Mouse (Mus musculus) C2C12 (cell line): ENCODE measurements around the gene Lrrc2.

Experiments
- CEBPB ChIP-seq: IDR thresholded peaks from one replicate; pipeline ENCODE4 v1.6.1; 2011; ENCODE audit warnings: low read depth, mild to moderate bottlenecking, control low read depth, moderate library complexity
- CTCF ChIP-seq: IDR thresholded peaks from one replicate; pipeline ENCODE4 v1.5.1; 2011; ENCODE audit not compliant: control insufficient read depth, insufficient read depth, insufficient read length
- MAX ChIP-seq: IDR thresholded peaks from one replicate; pipeline ENCODE4 v1.6.1; 2011; ENCODE audit warnings: mild to moderate bottlenecking, control low read depth
- MYOD1 ChIP-seq: IDR thresholded peaks from one replicate; pipeline ENCODE4 v1.6.1; 2011; ENCODE audit warnings: low read depth; ENCODE audit not compliant: control insufficient read depth, insufficient read length
- MYOG ChIP-seq: IDR thresholded peaks from one replicate; pipeline ENCODE4 v1.6.1; 2011; ENCODE audit not compliant: control insufficient read depth, insufficient read length; ENCODE audit errors: extremely low read depth
- USF1 ChIP-seq: IDR thresholded peaks from one replicate; pipeline ENCODE4 v1.6.1; 2011; ENCODE audit warnings: low read depth, mild to moderate bottlenecking, control low read depth, moderate library complexity

DNA sequence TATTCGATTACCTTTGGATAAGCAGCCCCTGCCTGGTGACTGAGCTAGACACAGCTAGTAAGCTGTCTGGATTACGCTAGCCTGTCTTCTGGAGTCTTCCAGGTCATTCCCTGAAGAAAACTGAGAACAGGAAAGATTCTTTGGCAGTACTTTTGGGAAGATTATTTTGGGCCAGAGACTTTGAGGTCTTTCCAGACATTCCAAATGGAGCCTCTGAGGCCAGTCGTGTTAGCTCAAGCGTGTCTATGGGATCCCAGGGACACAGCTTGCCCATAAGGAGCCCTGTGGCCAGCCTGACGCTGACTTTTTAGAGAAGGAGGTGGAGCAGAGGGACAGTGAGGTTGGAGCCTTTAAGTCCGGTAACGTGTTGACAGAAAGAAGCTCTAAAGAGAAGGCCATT is 15.4 kb upstream of the Lrrc2 start:
- TF ChIP-seq CTCF (no peak), USF1 (no peak), CEBPB (no peak), MAX (no peak), MYOG (no peak), MYOD1 (no peak)
